Mouse (Mus musculus): Measurements from ENCODE around the gene Uba1.
"Not testable (repeated sequence)": the region's sequence is repeated elsewhere in the genome, so short reads cannot be mapped to it uniquely, and the experiment has no call there.

The Uba1 gene

DNA sequence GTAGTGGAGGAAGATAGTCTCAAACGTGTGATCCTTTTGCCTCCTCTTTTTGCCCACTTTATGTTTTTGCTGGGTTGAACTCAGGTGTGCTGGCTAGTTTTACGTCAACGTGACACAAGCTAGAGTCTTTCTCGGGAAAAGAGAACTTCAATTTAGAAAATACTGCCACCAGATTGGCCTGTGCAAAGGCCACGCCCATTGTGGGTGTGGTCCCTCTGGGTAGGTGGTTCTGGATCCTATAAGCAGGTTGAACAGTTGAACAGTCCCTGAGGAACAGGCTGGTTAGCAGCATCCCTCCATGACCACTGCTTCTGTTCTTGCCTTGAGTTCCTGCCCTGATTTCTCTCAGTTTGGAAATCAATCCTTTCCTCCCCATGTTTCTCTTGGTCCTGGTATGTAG is 70.6 kb downstream of the Uba1 start:
- no peak for DNase-seq (ENCODE audit: low read depth, low spot score)

DNA sequence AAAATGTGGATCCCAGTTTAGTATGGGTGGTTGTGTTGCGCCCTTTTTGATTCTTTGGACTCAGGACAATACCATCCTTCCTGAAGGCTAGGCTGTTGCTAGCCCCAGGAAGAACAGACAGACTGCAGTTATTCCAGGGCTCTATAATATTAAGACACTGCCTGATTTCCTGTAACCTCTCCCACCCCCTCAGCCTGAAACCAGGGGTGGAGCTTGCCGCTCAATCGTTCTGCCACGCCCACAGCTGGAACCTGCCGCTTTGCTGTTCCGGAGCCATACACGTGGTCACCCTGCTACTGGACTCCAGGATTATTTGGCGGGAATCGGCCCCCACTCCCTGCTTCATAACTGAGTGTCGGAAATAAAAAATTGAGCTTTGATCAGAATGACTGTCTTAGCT is 71.9 kb downstream of the Uba1 start:
- DNase-seq (ENCODE audit: low read depth, low spot score) = not testable (repeated sequence)
